ENCODE assay signal across 23 mouse cellular contexts in the genomic region with DNA sequence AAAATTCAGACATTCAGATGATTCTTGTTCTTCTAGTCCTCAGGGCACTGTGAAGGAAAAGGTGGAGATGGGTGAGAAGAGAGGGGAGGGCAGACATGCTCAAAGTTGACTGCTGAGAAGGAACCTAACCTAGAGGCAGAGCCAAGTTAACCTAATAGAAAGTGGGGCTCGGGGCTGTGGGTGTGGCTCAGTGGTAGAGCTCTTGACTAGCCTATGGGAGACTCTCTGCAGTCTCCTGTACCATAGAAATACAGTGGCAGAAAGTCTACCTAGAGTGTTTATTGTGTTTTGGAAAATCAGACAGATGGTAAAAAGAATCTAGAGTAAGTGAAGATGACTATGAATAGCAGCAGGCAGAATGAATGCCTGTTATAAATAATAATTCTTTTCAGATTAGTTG. TPM values are rescaled to one million over a fixed set of nuclear protein-coding genes. Genes with fewer than 3 reads are reported as not detected.
DNase-seq lines count a peak whose midpoint lies in the region; ATAC-seq and TF ChIP-seq lines count a peak whose summit lies in the region.
"Had no signal": no experiment of that assay in that cellular context is flagged by ENCODE, and none has a peak within 500 bp of the region (broad histone marks: within the 10 kb centered on the region; RNA-seq: fewer than 3 reads in every experiment).

No protein-coding gene starts in this region.

- H3K36me3 ChIP-seq in heart, embryonic 11.5 days (ENCODE audit: control insufficient read depth, insufficient read depth, low read length): no peaks in the 10 kb centered on the region
- H3K36me3 ChIP-seq in embryonic facial prominence, embryonic 14.5 days (ENCODE audit: control insufficient read depth, insufficient read depth, low read length): no peaks in the 10 kb centered on the region
- no peaks in the 10 kb centered on the region for H3K36me3 ChIP-seq in liver, embryonic 15.5 days (replicated peaks)
- H3K36me3 ChIP-seq: forebrain, embryonic 15.5 days; hindbrain, embryonic 13.5 days; midbrain, embryonic 10.5 days; neural tube, embryonic 12.5 days had no signal

- H3K4me3 ChIP-seq in heart, embryonic 11.5 days (ENCODE audit: low read depth, low read length): no peak overlapping the region
- H3K4me3 ChIP-seq in left cerebral cortex, adult 2 months: no peak overlapping the region
- H3K4me3 ChIP-seq in embryonic facial prominence, embryonic 14.5 days (ENCODE audit: low read depth, low read length): no peak overlapping the region
- H3K4me3 ChIP-seq in liver, embryonic 15.5 days (replicated peaks): no peak overlapping the region
- H3K4me3 ChIP-seq: forebrain, embryonic 15.5 days; hindbrain, embryonic 13.5 days; midbrain, embryonic 10.5 days; neural tube, embryonic 12.5 days had no signal

- no peak for DNase-seq in heart, adult 11 months
- DNase-seq in left cerebral cortex, adult 2 months (ENCODE audit: extremely low spot score in 1 of 2, low spot score in 2 of 2): no peak
- no peak for DNase-seq in left cerebral cortex, adult 11 months (ENCODE audit: low spot score)
- no peak for DNase-seq in embryonic facial prominence, embryonic 14.5 days (ENCODE audit: low spot score)
- DNase-seq in cerebellum, adult 11 months: no peak
- DNase-seq in right cerebral cortex, adult 2 months (ENCODE audit: low spot score in 2 of 2): no peak
- DNase-seq: adrenal gland, postnatal 36 days; B cell, adult 2 months; cerebellum, adult 9-10 months; lung, postnatal 10 days; thymus, postnatal 36 days had no signal

- no peaks in the 10 kb centered on the region for H3K27me3 ChIP-seq in heart, embryonic 11.5 days (ENCODE audit: control insufficient read depth, insufficient read depth, low read length)
- no peaks in the 10 kb centered on the region for H3K27me3 ChIP-seq in embryonic facial prominence, embryonic 14.5 days (replicated peaks; ENCODE audit: control insufficient read depth, insufficient read depth, low read length)
- H3K27me3 ChIP-seq in liver, embryonic 15.5 days: no peaks in the 10 kb centered on the region
- H3K27me3 ChIP-seq: forebrain, embryonic 15.5 days; hindbrain, embryonic 13.5 days; neural tube, embryonic 12.5 days; Patski had no signal

- no peak overlapping the region for H3K9ac ChIP-seq in heart, embryonic 11.5 days (ENCODE audit: low read depth, low read length)
- H3K9ac ChIP-seq in embryonic facial prominence, embryonic 14.5 days (ENCODE audit: low read depth, low read length): no peak overlapping the region
- no peak overlapping the region for H3K9ac ChIP-seq in liver, embryonic 15.5 days
- H3K9ac ChIP-seq: forebrain, embryonic 15.5 days; hindbrain, embryonic 13.5 days; neural tube, embryonic 12.5 days had no signal

- 65% methylated on average over 1 of the region's 1 CpGs for WGBS in heart, embryonic 11.5 days (ENCODE audit: insufficient replicate concordance)
- 56% methylated on average over 1 of the region's 1 CpGs for WGBS in embryonic facial prominence, embryonic 14.5 days
- WGBS in liver, embryonic 15.5 days (ENCODE audit: insufficient replicate concordance): 15% methylated on average over 1 of the region's 1 CpGs

- no peaks in the 10 kb centered on the region for H3K9me3 ChIP-seq in heart, embryonic 11.5 days (replicated peaks; ENCODE audit: control insufficient read depth, low read length)
- H3K9me3 ChIP-seq in embryonic facial prominence, embryonic 14.5 days (ENCODE audit: control insufficient read depth, low read length): no peaks in the 10 kb centered on the region
- no peaks in the 10 kb centered on the region for H3K9me3 ChIP-seq in liver, embryonic 15.5 days (replicated peaks)
- H3K9me3 ChIP-seq: forebrain, embryonic 15.5 days; hindbrain, embryonic 13.5 days; midbrain, embryonic 10.5 days; neural tube, embryonic 12.5 days had no signal

- intact Hi-C loops in left cerebral cortex, adult 2 months (cut with DNase I): loop anchor here (1.0 kb wide), 1 partner anchor 78 kb away; no protein-coding TSS in a partner anchor

- no peak for TF ChIP-seq CTCF in left cerebral cortex, adult 2 months (IDR thresholded peaks at IDR 0.05)

- H3K4me2 ChIP-seq in heart, embryonic 11.5 days: peak overlapping the region; percentile 27; the same call in 1 of the 2 replicates
- H3K4me2 ChIP-seq in embryonic facial prominence, embryonic 14.5 days (ENCODE audit: low read depth, low read length): no peak overlapping the region
- H3K4me2 ChIP-seq in liver, embryonic 15.5 days: peak overlapping the region; percentile 34
- H3K4me2 ChIP-seq: forebrain, embryonic 15.5 days; hindbrain, embryonic 13.5 days; neural tube, embryonic 12.5 days had no signal

- ATAC-seq in heart, embryonic 11.5 days (replicated peaks; ENCODE audit: insufficient number of reproducible peaks, low FRiP score, low TSS enrichment): no peak
- ATAC-seq in embryonic facial prominence, embryonic 14.5 days (ENCODE audit: low read depth): no peak
- 0 out of 2 replicates have a peak, but pooled peaks have one; percentile 42 for ATAC-seq in liver, embryonic 15.5 days (ENCODE audit: insufficient read depth)
- ATAC-seq: activated CD4-positive, CD25-positive, alpha-beta regulatory T cell, adult 4 months had no signal

- H3K4me1 ChIP-seq in heart, embryonic 11.5 days (ENCODE audit: control insufficient read depth, insufficient read depth, low read length): peaks cover 17% of the 10 kb centered on the region
- H3K4me1 ChIP-seq in embryonic facial prominence, embryonic 14.5 days (ENCODE audit: control insufficient read depth, insufficient read depth, low read length): peaks cover 3% of the 10 kb centered on the region; the same call in 1 of the 2 replicates
- H3K4me1 ChIP-seq in liver, embryonic 15.5 days (replicated peaks): peaks cover 10% of the 10 kb centered on the region

- H3K27ac ChIP-seq in heart, embryonic 11.5 days (ENCODE audit: low read depth, low read length): peak overlapping the region; percentile 54
- H3K27ac ChIP-seq in left cerebral cortex, adult 2 months: peak overlapping the region; percentile 45; the same call in 1 of the 2 replicates
- peak overlapping the region; percentile 28 for H3K27ac ChIP-seq in embryonic facial prominence, embryonic 14.5 days (replicated peaks; ENCODE audit: low read depth, low read length)
- 0 out of 2 replicates have a peak overlapping the region, but pooled peaks have one; percentile 34 for H3K27ac ChIP-seq in liver, embryonic 15.5 days (replicated peaks)
- H3K27ac ChIP-seq: forebrain, embryonic 15.5 days; hindbrain, embryonic 13.5 days; neural tube, embryonic 12.5 days had no signal

RNA-seq across cellular contexts. Expression of a gene that starts 1.3 kb away (rescaled TPM):
- 0.21 and 0.42 TPM in 2 replicates for polyA plus RNA-seq in heart, embryonic 11.5 days (2014; fragmentation: Nextera tagmentation; extraction: Ambion mirVana)
- not detected for total RNA-seq in left cerebral cortex, adult 2 months (2021)
- polyA plus RNA-seq in embryonic facial prominence, embryonic 14.5 days (2014; fragmentation: Nextera tagmentation; extraction: Ambion mirVana): 0.31 and 0.57 TPM in 2 replicates
- 0.05 and 0.06 TPM in 2 replicates for polyA plus RNA-seq in liver, embryonic 15.5 days (2015; fragmentation: Nextera tagmentation; extraction: Ambion mirVana)
- total RNA-seq: adrenal gland, postnatal 36 days; gastrocnemius, adult 18-20 months; heart, adult 18-20 months; left cerebral cortex, adult 18-20 months had no signal
- polyA plus RNA-seq: activated CD4-positive, CD25-positive, alpha-beta regulatory T cell, adult 4 months; forebrain, embryonic 15.5 days; hindbrain, embryonic 13.5 days; limb, embryonic 11.5 days; Patski had no signal
